Mouse (Mus musculus) liver, adult 2 months (tissue): ENCODE measurements at regions not wholly inside any gene's neighbourhood (a gene's known extent, or its start where the extent isn't known, plus 50 kb on each side); places are given as distances from the start of the nearest gene placed in this dataset.

Source experiments
- DNase-seq: peaks from one replicate; pipeline ENCODE4 v3.0.0-alpha.2; 2011; ENCODE audit warnings: low read depth, low spot score; ENCODE audit errors: extremely low read depth
- H3K27ac ChIP-seq: fragments of 200-500 bp; replicated peaks from 2 replicates; pipeline ENCODE4 v1.5.1; 2012; ENCODE audit warnings: low read depth, mild to moderate bottlenecking, control low read depth, inconsistent platforms, low read length; ENCODE audit not compliant: insufficient read depth
- H3K27me3 ChIP-seq: fragments of 200-500 bp; 2 replicates; pipeline ENCODE4 v1.6.1; 2012; ENCODE audit warnings: mild to moderate bottlenecking, moderate library complexity, low read length, inconsistent platforms; ENCODE audit not compliant: control insufficient read depth, insufficient read depth
- H3K36me3 ChIP-seq: fragments of 200-500 bp; 2 replicates; pipeline ENCODE4 v1.6.1; 2012; ENCODE audit warnings: low read length, inconsistent platforms; ENCODE audit not compliant: control insufficient read depth, insufficient read depth
- H3K4me1 ChIP-seq: fragments of 200-500 bp; 2 replicates; pipeline ENCODE4 v1.6.1; 2011; ENCODE audit warnings: low read length; ENCODE audit not compliant: control insufficient read depth, insufficient read depth
- H3K4me3 ChIP-seq: fragments of 200-500 bp; 2 replicates; pipeline ENCODE4 v1.5.1; 2011; ENCODE audit warnings: low read depth, mild to moderate bottlenecking, control low read depth, low read length, moderate library complexity; ENCODE audit not compliant: insufficient read depth
- H3K79me2 ChIP-seq: fragments of 200-500 bp; 2 replicates; pipeline ENCODE4 v1.6.1; 2012; ENCODE audit warnings: inconsistent platforms, mild to moderate bottlenecking, low read length, moderate library complexity; ENCODE audit not compliant: control insufficient read depth, insufficient read depth
- H3K9ac ChIP-seq: fragments of 200-500 bp; 2 replicates; pipeline ENCODE4 v1.6.1; 2012; ENCODE audit warnings: low read depth, mild to moderate bottlenecking, control low read depth, inconsistent platforms, low read length
- CTCF ChIP-seq: fragments of 200-500 bp; IDR thresholded peaks from 2 replicates; pipeline ENCODE4 v1.5.1; 2011; ENCODE audit warnings: low read depth, low read length, control low read depth
- POLR2A ChIP-seq: fragments of 200-500 bp; IDR thresholded peaks from 2 replicates; pipeline ENCODE4 v1.6.1; 2011; ENCODE audit warnings: low read length, control low read depth; ENCODE audit not compliant: insufficient read depth; ENCODE audit errors: extremely low read depth
- WGBS: fragments of 180-500 bp; shearing (Covaris S2); methylation state at CpG from one replicate; pipeline ENCODE4 v1.1.7; 2018; 5-methylcytosine and 5-hydroxymethylcytosine counted together

- Histone ChIP-seq H3K27me3 (no peaks in the 10 kb centered on the region), H3K4me3 (no peak overlapping the region), H3K4me1 (no peaks in the 10 kb centered on the region), H3K36me3 (no peaks in the 10 kb centered on the region), H3K27ac (no peak overlapping the region), H3K79me2 (no peaks in the 10 kb centered on the region), H3K9ac (no peak overlapping the region)
- no peak for TF ChIP-seq POLR2A
- no peak for TF ChIP-seq CTCF
- 55% methylated on average over 4 of the region's 4 CpGs for WGBS
- DNase-seq, result no peak
Measured at GRCm38 (mm10) chr17:15182105-15182504, 140.8 kb upstream of the Gm3448 start.

GRCm38 (mm10) chr17:15180223-15180860 is 139.0 kb upstream of the Gm3448 start:
- H3K36me3 ChIP-seq, result no peaks in the 10 kb centered on the region
- no peak for TF ChIP-seq POLR2A
- no peak for TF ChIP-seq CTCF
- no peaks in the 10 kb centered on the region for H3K4me1 ChIP-seq
- no peaks in the 10 kb centered on the region for H3K27me3 ChIP-seq
- no peak overlapping the region for H3K4me3 ChIP-seq
- H3K79me2 ChIP-seq, result no peaks in the 10 kb centered on the region
- no peak overlapping the region for H3K27ac ChIP-seq
- no peak for DNase-seq
- 70% methylated on average over 10 of the region's 10 CpGs for WGBS
- H3K9ac ChIP-seq, result no peak overlapping the region

GRCm38 (mm10) chr17:15179411-15179951 is 138.1 kb upstream of the Gm3448 start:
- no peaks in the 10 kb centered on the region for H3K79me2 ChIP-seq
- H3K27me3 ChIP-seq, result no peaks in the 10 kb centered on the region
- WGBS, result 72% methylated on average over 4 of the region's 4 CpGs
- no peak overlapping the region for H3K4me3 ChIP-seq
- TF ChIP-seq CTCF (no peak), POLR2A (no peak)
- no peak overlapping the region for H3K9ac ChIP-seq
- H3K36me3 ChIP-seq, result no peaks in the 10 kb centered on the region
- H3K27ac ChIP-seq, result no peak overlapping the region
- no peak for DNase-seq
- H3K4me1 ChIP-seq, result no peaks in the 10 kb centered on the region

- no peaks in the 10 kb centered on the region for H3K79me2 ChIP-seq
- DNase-seq, result no peak
- no peaks in the 10 kb centered on the region for H3K27me3 ChIP-seq
- no peak for TF ChIP-seq POLR2A
- TF ChIP-seq CTCF, result no peak
- H3K36me3 ChIP-seq, result no peaks in the 10 kb centered on the region
- no peaks in the 10 kb centered on the region for H3K4me1 ChIP-seq
- no peak overlapping the region for H3K9ac ChIP-seq
- WGBS, result 78% methylated on average over 3 of the region's 3 CpGs
- H3K27ac ChIP-seq, result no peak overlapping the region
- no peak overlapping the region for H3K4me3 ChIP-seq
Measured at GRCm38 (mm10) chr17:15177390-15177789, 136.1 kb upstream of the Gm3448 start.

- DNase-seq, result peak; percentile 38
- H3K4me1 ChIP-seq, result no peaks in the 10 kb centered on the region
- no peaks in the 10 kb centered on the region for H3K79me2 ChIP-seq
- H3K27ac ChIP-seq, result no peak overlapping the region
- H3K36me3 ChIP-seq, result no peaks in the 10 kb centered on the region
- TF ChIP-seq CTCF (no peak), POLR2A (no peak)
- WGBS, result 31% methylated on average over 9 of the region's 9 CpGs
- H3K4me3 ChIP-seq, result no peak overlapping the region
- no peak overlapping the region for H3K9ac ChIP-seq
- no peaks in the 10 kb centered on the region for H3K27me3 ChIP-seq
Measured at GRCm38 (mm10) chr17:15174354-15174953, 133.1 kb upstream of the Gm3448 start.

GRCm38 (mm10) chr17:15167927-15168326 is 126.6 kb upstream of the Gm3448 start:
- TF ChIP-seq POLR2A (no peak), CTCF (no peak)

More at GRCm38 (mm10) chr17:15167927-15168326, 126.6 kb upstream of the Gm3448 start:
- Histone ChIP-seq H3K9ac (no peak overlapping the region), H3K79me2 (no peaks in the 10 kb centered on the region), H3K36me3 (no peaks in the 10 kb centered on the region), H3K27me3 (no peaks in the 10 kb centered on the region), H3K4me3 (no peak overlapping the region), H3K27ac (no peak overlapping the region), H3K4me1 (no peaks in the 10 kb centered on the region)
- DNase-seq, result no peak
- 92% methylated on average over 3 of the region's 3 CpGs for WGBS
